In the genomic region with DNA sequence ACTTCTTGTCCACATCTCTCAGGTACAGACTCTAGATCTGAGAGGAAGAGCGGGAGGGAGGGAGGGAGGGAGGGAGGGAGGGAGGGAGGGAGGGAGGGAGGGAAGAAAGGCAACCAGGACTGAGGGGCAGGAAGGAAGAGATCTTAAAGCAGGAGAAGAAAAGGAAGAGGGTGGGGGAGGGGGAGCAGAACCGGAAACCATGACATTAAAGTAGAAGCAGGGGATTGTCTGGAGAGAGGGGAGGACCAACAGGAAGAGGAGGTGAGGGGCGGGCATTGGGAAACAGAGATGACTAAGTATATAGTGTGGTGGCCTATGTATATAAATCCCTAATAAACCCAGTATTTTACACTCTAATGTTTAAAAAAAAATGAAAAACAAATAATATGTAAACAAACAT, we compare ENCODE assay signal across 21 mouse cellular contexts.
"Had no signal": no experiment of that assay in that cellular context is flagged by ENCODE, and none has a peak within 500 bp of the region (broad histone marks: within the 10 kb centered on the region; RNA-seq: fewer than 3 reads in every experiment).

No protein-coding gene starts in this region.

- DNase-seq: liver, postnatal 0 days; lung, adult 2 months; lung, postnatal 14 days; lung, postnatal 36 days; midbrain, embryonic 14.5 days; retina, postnatal 1 day; right cerebral cortex, adult 18-20 months; right cerebral cortex, postnatal 25 days; right cerebral cortex, postnatal 4 days; spleen, adult 18-20 months; thymus, adult 18-20 months; thymus, postnatal 36 days had no signal

- H3K36me3 ChIP-seq: lung, embryonic 15.5 days; midbrain, embryonic 12.5 days; neural tube, embryonic 13.5 days; neural tube, embryonic 15.5 days had no signal

- H3K4me1 ChIP-seq: lung, embryonic 15.5 days; neural tube, embryonic 13.5 days; neural tube, embryonic 15.5 days had no signal

- ATAC-seq: liver, postnatal 0 days; lung, postnatal 0 days; midbrain, embryonic 16.5 days had no signal

- H3K27me3 ChIP-seq: lung, embryonic 15.5 days; midbrain, embryonic 12.5 days; neural tube, embryonic 13.5 days; neural tube, embryonic 15.5 days had no signal

- H3K27ac ChIP-seq: lung, embryonic 15.5 days; macrophage; midbrain, embryonic 10.5 days; midbrain, embryonic 12.5 days; neural tube, embryonic 13.5 days; neural tube, embryonic 15.5 days had no signal

- H3K4me3 ChIP-seq: lung, embryonic 15.5 days; midbrain, embryonic 10.5 days; midbrain, embryonic 12.5 days; myocyte; neural tube, embryonic 13.5 days; neural tube, embryonic 15.5 days had no signal
